Mouse (Mus musculus): ENCODE measurements around the gene Pigh.

The Pigh gene

GRCm38 (mm10) chr12:79068306-79068705 lies 21.1 kb downstream of the Pigh start:
- DNase-seq (ENCODE audit: extremely low read depth, insufficient read length, low spot score) = no peak

GRCm38 (mm10) chr12:79067526-79067925 lies 21.9 kb downstream of the Pigh start:
- no peak for DNase-seq (ENCODE audit: extremely low read depth, insufficient read length, low spot score)

- DNase-seq (ENCODE audit: extremely low read depth, insufficient read length, low spot score) = no peak
Observed at GRCm38 (mm10) chr12:79066431-79066830, 23.0 kb downstream of the Pigh start.

DNA sequence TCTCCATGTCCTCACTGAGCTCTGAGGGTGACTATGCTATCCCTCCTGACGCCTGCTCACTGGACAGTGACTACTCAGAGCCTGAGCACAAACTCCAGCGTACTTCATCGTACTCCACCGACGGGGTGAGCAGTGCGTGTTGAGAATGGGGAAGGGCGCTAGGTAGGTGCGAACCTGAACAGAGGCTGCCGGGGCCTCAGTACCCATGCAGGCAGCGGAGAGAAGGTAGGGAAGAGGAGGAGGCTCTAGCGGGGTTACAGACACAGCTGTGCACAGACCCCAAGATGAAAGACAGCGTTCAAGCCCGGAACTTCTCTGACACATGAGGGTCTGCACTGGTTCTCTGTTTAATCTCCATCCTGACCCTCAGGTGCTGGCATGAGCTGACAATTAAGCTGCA lies 25.0 kb downstream of the Pigh start:
- DNase-seq (ENCODE audit: extremely low read depth, insufficient read length, low spot score) = no peak

DNA sequence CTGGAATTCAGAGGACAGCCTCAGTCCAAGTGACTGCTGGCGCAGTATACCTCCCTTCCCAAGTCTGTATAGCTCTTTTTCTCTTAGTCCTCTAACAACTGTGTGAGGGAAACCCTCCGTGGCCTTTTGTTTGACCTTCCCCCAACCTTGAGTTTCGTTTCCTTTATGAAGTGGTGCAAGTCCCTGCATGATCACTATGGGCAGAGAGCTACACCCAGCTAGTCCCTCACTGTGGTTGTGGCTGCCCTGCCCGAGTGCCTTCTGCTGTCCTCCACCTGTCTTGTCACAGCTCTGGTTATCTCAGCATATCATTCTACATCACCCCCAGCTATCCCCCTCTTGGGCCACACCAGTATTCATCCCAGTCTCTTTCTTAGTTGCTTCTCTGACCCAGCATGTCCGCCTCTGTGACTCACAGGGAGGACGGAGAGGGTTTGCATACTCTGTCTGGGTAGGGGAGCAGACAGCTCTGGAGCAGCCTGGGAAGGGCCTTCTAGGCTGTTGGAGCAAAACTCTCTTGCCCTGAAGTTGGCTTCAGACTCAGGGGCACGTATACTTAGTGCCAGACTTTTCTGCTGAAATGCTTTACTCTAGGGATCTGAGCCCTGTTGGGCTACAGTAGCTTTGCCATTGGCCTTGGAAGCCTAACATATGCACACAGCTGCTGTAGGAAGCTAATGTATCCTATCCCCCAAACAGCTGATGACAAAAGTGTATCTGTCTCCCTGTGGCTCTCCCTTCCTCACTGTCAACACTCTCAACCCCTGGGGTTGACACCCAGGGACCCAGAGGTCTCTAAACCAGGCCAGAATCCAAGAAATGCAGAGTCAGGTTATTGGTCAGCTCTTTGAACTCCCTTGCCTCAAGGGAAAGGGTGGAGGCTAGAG lies 28.4 kb downstream of the Pigh start:
- no peak for DNase-seq (ENCODE audit: extremely low read depth, insufficient read length, low spot score)

- no peak for DNase-seq (ENCODE audit: extremely low read depth, insufficient read length, low spot score)
Observed at GRCm38 (mm10) chr12:79060134-79060533, 29.3 kb downstream of the Pigh start.

DNA sequence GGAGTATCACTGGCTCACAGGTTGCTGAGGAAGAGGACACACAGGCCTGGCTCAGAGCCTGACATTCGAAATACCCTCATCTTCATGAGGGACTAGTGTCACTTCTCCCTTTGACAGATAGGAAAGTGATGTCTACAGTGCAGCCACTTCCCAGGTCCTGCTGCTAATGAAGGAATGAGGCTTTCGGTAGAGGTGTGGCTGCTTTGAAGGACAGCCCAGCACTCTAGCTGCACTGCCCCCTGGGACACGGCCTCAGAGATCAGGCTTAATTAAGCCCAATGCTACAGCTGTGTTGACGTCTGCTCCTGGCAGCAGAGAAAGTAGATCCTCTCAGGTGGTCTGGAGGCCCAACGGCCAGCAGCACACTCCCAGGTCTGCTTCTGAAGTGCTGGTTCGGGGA lies 29.9 kb downstream of the Pigh start:
- DNase-seq (ENCODE audit: extremely low read depth, insufficient read length, low spot score) = no peak

GRCm38 (mm10) chr12:79055276-79055675 lies 34.2 kb downstream of the Pigh start:
- no peak for DNase-seq (ENCODE audit: extremely low read depth, insufficient read length, low spot score)

- DNase-seq (ENCODE audit: extremely low read depth, insufficient read length, low spot score) = no peak
Observed at GRCm38 (mm10) chr12:79052073-79052472, 37.4 kb downstream of the Pigh start.

DNA sequence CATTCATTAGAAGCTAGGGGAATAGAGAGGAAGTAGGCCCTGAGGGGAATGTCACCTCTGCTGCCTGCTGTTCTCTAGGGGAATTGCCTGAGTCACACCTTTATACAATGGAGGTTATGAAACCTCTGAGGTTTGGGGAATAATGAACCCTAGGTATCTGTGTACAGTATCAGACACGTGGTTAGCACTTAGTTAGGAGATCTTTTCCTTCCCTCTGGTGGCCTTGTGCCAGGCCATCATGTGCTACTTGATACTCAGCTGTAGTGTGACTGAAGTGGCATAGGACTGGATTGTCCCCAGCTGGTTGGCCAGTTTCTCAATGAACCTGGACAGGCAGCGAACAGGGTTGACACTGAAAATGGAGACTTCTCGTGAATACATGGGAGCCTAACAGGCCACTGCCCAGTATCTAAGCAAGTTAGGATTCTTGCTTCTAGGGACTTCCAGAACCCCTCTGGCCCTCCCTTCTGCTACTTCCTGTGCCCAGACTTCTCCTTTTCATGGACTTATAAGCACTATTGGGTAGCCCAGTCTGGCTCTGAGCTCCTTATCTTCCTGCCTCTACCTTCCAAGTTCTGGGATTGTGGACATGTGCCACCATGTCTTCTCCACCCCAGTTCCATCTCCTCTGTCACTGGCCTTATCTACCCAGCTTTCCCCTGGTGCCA lies 38.8 kb downstream of the Pigh start:
- no peak for DNase-seq (ENCODE audit: extremely low read depth, insufficient read length, low spot score)

DNA sequence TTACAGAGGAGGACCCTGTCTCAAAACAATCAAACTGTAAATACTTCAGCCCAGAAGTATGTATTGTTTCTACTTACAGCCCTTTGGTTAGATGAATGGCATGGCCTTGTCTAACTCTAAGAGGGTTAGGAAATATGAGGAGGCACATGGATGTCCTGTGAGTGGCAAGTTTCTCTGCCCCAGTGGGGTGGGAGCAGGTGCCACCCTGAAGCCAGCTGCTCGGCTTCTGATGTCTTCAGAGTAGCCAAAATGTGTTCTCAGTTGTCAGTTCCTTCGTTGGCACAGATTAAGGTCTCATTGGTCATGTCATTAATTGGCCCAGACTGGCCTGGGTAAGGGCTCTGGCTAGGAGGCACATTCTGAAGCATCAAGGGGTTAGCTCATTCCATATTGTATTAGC lies 39.6 kb downstream of the Pigh start:
- no peak for DNase-seq (ENCODE audit: extremely low read depth, insufficient read length, low spot score)

DNA sequence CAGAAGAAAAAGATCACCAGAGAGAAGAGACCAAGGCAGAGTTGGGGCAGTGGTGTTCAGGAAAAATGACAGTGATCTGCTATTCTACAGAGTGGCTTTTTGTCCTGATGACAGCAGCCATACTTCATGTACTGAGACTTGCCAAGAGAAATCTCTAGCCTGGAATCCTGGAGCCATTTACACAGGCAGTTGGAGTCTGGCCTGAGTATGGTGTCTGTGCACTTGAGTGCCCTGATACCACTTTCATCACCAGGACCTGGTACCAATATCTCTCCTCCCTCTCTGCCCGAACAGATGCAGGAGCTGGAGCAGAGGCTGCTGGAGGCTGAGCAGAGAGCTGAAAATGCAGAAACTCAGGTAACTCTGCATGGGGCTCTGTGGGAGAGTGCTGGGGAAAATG lies 40.6 kb downstream of the Pigh start:
- no peak for DNase-seq (ENCODE audit: extremely low read depth, insufficient read length, low spot score)

GRCm38 (mm10) chr12:79047203-79047602 lies 42.2 kb downstream of the Pigh start:
- DNase-seq (ENCODE audit: extremely low read depth, insufficient read length, low spot score) = no peak

DNA sequence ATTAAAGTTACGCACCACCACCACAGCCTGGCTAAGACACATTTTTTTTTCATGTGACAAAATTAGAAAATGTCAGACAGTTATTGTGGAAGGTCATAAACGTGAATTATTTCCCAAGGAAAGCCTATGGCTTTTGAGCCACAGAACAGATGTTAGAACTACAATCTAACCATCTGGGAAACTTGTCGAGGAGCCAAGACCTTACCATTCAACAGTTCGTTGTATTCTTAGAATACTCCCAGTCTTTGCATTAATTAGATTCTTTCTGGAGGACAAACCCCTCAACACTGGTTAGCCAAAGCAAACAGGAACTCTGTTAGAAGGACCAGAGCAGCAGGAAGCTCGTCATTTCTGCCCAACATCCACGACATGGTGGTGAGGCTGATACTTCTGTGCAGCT lies 43.3 kb downstream of the Pigh start:
- no peak for DNase-seq (ENCODE audit: extremely low read depth, insufficient read length, low spot score)

GRCm38 (mm10) chr12:79044668-79045067 lies 44.8 kb downstream of the Pigh start:
- DNase-seq (ENCODE audit: extremely low read depth, insufficient read length, low spot score) = no peak

GRCm38 (mm10) chr12:79041436-79041835 lies 48.0 kb downstream of the Pigh start:
- DNase-seq (ENCODE audit: extremely low read depth, insufficient read length, low spot score) = no peak

DNA sequence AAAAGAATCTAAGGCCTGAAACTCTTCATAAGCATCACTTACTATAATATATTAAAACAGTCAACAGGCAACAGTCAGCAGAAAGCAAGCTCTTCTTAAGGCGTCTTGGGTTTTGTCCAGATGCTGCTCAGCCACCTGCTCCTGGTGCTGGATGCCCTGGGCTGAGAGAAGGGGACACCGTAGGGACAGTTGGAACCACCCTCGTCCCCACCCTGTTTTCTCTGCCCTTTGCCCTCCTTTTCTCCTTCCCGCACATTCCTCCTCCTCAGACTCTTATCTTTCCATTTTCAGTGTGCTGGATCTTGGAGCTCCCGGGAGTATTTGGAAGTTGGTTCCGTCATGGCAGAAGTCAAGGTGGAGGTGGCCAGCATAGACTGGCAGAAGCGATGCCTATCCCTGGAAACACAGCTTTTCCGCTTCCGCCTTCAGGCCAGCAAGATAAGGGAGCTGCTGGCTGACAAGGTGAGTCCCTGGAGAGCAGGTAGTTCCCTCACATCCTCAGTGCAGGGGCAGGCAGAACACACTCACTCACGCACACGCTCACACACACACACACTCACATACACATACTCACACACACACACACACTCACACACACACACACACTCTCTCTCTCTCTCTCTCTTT lies 49.1 kb downstream of the Pigh start:
- no peak for DNase-seq (ENCODE audit: extremely low read depth, insufficient read length, low spot score)

DNA sequence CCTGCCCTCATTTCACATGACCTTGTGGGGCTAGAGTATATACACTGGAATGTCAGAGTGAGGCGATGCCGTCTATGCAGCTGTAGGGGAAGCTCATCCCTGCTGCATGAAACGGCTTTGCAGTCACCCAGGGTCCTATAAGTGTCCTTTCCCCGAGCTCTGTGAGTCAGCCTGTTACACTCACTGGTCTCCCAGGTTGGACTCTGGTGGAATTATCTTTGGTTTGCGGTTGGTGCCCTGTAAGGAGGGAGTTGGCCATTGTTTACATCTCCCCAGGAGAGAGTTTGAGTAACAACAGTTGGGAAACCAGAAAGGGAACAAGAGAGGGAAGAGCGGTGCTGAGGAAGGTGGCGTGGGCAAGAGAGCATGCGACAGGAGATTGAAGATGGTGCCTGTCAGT lies 49.7 kb downstream of the Pigh start:
- no peak for DNase-seq (ENCODE audit: extremely low read depth, insufficient read length, low spot score)

DNA sequence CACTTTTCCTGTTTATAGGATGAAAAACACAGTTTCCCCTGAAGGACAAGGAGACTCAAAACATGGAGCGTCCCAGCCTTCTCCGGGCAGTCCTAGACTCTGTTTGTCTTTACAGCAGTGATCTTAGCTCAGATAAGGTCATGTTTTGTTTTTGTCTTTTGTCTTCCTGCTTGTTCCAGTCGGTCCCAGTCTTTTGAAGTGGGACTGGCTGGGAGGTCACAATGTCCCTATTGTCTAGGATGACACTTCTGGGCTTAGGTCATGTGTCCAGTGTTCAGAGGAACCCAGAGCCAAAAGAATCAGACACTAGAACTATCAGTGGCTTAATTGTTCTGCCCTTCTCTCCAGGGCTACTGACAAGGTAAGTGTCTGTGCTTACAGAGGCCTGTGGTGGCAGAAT lies 54.1 kb downstream of the Pigh start:
- DNase-seq (ENCODE audit: extremely low read depth, insufficient read length, low spot score) = no peak

- DNase-seq (ENCODE audit: extremely low read depth, insufficient read length, low spot score) = no peak
Observed at GRCm38 (mm10) chr12:79034331-79034730, 55.1 kb downstream of the Pigh start.
